Mouse (Mus musculus): ENCODE results near the gene Nyap1.
A peak's percentile ranks its signal among the peaks of the same experiment; 100 is the strongest.

Nyap1 gene

GRCm38 (mm10) chr5:137690531-137690930, 50.9 kb downstream of the Nyap1 start:
- DNase-seq: no peak

- no peak for DNase-seq
Measured at GRCm38 (mm10) chr5:137689974-137690373, 51.4 kb downstream of the Nyap1 start.

DNA sequence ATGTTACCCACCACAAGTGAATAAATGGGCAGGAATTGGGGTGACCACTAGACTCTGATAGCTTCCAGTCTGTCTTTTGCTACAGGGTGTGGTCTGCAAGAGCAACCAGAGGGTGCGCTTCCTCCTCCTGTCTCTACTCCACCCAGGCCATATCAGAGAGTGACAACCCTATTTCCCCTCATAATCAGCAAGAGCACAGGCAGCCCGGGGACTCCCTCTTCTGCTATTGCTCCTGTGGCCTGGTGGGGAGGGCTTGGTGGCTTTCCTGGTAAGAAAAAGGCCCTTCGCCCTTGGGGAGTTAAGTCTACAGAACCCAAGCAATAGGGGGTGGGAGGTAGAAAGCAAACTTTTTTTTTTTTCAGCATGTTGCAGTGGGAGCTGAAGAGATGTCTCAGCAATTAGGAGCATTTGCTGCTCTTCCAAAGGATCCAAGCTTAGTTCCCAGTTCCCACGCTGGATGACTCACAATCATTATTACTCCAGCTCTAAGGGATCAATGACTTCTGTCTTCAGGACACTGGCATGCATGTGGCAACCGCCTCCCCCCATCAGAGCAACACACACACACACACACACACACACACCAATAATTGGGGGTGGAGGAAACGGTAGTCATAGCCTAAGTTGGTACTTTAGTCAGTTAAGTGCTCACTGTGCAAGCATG, 55.1 kb downstream of the Nyap1 start:
- no peak for DNase-seq

DNA sequence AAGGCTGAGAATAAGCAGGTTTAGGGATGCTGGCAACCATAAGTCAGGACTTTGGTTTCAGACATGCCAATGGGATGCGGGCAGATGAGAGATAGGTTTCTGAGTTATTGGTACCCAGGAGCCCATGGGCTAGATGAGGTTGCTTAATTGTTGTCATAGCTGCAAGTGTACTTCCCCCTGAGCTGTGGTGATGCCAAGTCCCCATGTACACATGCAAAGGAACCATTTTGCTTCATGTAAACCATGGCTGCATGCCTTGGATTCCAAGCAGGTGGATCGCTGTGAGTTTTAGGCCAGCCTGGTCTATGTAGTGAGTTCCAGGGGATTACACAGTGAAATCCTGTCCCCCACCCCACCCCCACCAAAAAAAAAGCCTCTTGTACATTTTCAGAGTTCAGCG, 55.8 kb downstream of the Nyap1 start:
- no peak for DNase-seq

DNA sequence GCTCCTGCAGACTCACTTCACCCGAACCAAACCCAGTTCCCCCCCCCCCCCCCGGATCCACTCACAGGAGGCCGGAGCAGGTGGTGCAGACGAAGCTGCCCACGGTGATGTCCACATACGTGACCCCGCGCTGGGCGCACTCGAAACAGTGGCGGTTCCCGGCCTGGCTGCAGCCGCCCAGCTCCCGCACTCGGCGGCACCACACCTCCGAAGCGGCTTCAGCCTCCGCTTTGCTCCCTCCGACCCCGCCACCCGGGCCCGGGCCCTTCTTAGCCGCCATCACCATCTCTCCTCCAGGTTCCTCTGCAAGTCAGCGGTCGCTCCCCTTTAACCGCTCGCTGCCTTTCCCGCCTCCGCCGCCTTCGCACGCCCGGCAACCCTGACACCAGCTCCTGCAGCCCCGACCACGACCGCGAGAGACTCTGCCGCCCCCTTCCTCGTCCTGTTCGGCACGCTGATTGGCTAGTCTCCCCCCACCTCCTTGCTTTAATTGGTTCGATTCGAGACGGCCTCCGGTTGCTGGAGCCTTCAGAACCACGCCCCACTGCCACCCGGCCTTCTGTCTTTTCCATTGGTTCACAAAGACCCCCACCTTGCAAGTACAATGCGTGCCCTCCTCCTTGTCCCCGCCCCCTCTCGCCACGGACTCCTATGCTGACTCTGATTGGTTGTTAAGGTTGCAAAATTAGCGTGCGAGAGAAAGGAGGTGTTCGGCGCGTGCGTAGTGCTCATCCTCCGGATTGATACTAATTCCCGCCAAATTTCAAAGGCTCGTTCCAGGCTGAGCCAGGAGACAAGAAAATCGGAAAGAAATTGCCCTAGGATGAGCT, 56.9 kb downstream of the Nyap1 start, which contains the start of gene Agfg2:
Gene Agfg2 (minus strand): TSS at position 433 of the 830 bp plus-strand sequence.
- DNase-seq: peak; percentile 98

DNA sequence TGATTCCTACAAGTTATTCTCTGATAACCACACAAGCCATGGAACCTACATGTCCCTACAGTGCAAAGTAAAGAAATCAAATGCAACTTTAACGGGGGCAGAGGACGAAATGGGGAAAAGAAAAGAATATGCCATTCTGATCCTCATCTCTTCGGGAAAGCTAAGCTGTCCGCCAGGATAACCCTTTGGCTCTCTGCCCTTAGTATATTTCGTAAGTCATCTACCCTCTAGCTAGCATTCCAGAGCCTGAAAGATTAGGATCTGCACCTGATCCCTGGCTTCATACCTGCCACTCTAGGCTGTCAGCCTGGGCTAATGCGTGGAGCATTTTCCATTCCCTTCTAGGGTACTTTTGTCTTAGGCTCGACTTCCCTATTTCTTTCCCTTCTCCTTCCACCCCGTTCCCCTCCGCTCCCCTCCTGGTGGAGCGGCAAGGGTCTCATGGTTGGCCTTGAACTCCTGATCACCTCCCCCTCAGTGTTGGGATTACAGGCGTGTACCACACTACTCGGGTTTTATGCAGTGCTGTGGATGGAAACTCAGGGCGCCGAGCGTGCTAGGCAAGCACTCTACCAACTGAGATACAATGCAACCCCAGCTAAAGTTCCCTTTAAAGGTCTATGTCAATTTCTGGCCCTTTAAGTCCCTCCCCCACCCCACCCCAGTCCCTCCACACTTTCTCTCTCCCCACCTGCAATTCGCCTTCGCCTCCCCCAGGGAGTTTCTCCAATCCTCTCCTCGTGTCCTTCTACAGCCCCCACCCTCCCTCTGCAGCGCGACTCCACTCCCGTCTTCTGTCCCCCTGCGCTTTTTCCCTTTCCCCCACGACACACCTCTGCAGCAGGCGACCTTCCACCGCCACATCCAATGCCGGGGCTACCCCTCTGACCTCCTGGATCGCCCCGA, 57.8 kb downstream of the Nyap1 start:
- peak; percentile 44 for DNase-seq

- DNase-seq: no peak
Measured at GRCm38 (mm10) chr5:137682526-137682925, 58.9 kb downstream of the Nyap1 start.

Measured in right cerebral cortex, postnatal 14 days (tissue).